Mouse (Mus musculus): ENCODE data around the gene Nlrc4. TPM values are rescaled to one million over a fixed set of nuclear protein-coding genes. Genes with fewer than 3 reads are reported as not detected.

Gene Nlrc4
- polyA plus RNA-seq (2017; shearing (Covaris generic)), result 2.2 TPM

DNA sequence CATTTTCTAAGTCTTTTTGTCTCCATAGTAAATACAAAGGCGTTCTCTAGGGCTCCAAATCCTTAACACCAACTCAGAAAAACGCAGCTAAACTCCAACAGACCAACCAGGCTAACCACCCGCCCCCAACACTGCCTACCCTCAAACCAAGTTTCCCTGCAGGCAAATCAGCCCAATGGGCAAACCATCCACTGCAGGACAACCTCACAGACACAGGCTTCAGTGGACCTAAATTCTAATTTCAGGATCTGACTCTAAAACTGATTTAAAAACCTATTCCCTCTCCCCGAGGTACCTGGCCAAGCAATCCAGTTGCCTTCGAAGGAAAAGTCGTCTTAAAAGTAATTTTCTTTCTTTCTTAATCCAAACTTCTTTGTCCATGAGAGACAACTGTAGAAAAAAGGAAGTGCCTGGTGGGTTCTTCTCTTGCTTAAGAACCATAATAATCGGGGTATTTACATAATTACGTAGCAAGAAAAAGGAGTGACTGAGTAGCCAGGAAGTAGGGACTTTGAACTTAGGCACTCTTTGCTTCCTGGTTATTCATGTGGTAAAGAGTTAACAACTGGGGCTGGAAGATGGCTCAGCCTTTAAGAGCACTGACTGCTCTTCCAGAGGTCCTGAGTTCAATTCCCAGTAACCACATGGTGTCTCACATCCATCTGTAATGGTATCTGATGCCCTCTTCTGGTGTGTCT is at the start of gene Nlrc4:
Nlrc4 (minus strand) TSS at position 432 of the 698 bp plus-strand sequence.

GRCm38 (mm10) chr17:74489024-74489900 is 30.3 kb upstream of the Nlrc4 start, which contains the start of gene Yipf4:
TSS of gene Yipf4 (plus strand) at chr17:74489493.

GRCm38 (mm10) chr17:74395383-74396065 is 63.4 kb downstream of the Nlrc4 start, which contains the start of gene Slc30a6:
TSS of gene Slc30a6 (plus strand) at chr17:74395608.

Other genes with a start within 250 kb of the Nlrc4 start
- 43.4 TPM for gene Memo1, start 163.6 kb downstream of the Nlrc4 start, polyA plus RNA-seq (2017; shearing (Covaris generic))
- gene Dpy30, start 135.2 kb downstream of the Nlrc4 start, polyA plus RNA-seq (2017; shearing (Covaris generic)), result 120 TPM
- 9.3 TPM for gene Spast, start 120.2 kb downstream of the Nlrc4 start, polyA plus RNA-seq (2017; shearing (Covaris generic))
- 39.9 TPM for gene Slc30a6, start 63.5 kb downstream of the Nlrc4 start, polyA plus RNA-seq (2017; shearing (Covaris generic))
- gene Yipf4, start 30.4 kb upstream of the Nlrc4 start, polyA plus RNA-seq (2017; shearing (Covaris generic)), result 27.2 TPM
- 42.1 TPM for gene Birc6, start 69.2 kb upstream of the Nlrc4 start, polyA plus RNA-seq (2017; shearing (Covaris generic))